28 mouse cellular contexts compared by ENCODE assay signal in the genomic region with DNA sequence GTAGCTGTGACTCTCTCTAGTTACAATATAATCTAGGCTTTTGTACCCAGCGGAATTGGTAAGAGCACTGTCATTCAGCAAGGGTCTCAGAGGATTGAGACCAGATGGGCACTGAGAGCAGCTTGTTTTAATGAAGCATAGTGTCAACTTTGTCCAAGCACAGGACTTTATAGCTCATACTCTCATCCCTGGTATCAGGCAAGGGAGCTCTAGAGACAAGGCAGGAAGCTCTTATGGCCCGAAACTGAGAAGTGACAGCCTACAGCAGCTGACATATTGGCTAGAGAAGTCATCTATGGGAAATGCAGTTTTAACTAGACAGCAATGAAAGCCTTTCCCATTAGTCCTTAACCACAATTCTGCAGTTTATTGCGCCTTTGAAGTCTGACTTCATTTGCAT. TPM values are rescaled to one million over a fixed set of nuclear protein-coding genes. Genes with fewer than 3 reads are reported as not detected.
A peak's percentile ranks its signal among the peaks of the same experiment; 100 is the strongest.
DNase-seq lines count a peak whose midpoint lies in the region; ATAC-seq and TF ChIP-seq lines count a peak whose summit lies in the region.
"Had no signal": no experiment of that assay in that cellular context is flagged by ENCODE, and none has a peak within 500 bp of the region (broad histone marks: within the 10 kb centered on the region; RNA-seq: fewer than 3 reads in every experiment).

No protein-coding gene starts in this region.

- no peak for TF ChIP-seq RAD21 in CH12.LX (IDR thresholded peaks at IDR 0.05; ENCODE audit: low read depth, low read length)

- H3K36me3 ChIP-seq in forebrain, embryonic 11.5 days (ENCODE audit: control insufficient read depth, insufficient read depth, low read length): no peaks in the 10 kb centered on the region
- no peaks in the 10 kb centered on the region for H3K36me3 ChIP-seq in forebrain, embryonic 15.5 days
- H3K36me3 ChIP-seq in midbrain, embryonic 14.5 days (ENCODE audit: control insufficient read depth, insufficient read depth, low read length): no peaks in the 10 kb centered on the region
- H3K36me3 ChIP-seq in midbrain, embryonic 15.5 days (replicated peaks): no peaks in the 10 kb centered on the region
- peaks cover 0 to 3% of the 10 kb centered on the region in 2 experiments for H3K36me3 ChIP-seq in CH12.LX (replicated peaks in 1 of 2; ENCODE audit: control insufficient read depth in 1 of 2, insufficient read depth in 1 of 2, low read length in 1 of 2)
- no peaks in the 10 kb centered on the region for H3K36me3 ChIP-seq in forebrain, embryonic 16.5 days (ENCODE audit: control insufficient read depth, insufficient read depth)
- H3K36me3 ChIP-seq: embryonic facial prominence, embryonic 12.5 days; liver, embryonic 15.5 days had no signal

- ATAC-seq in forebrain, embryonic 11.5 days (replicated peaks; ENCODE audit: low FRiP score): peak; percentile 46
- ATAC-seq in forebrain, embryonic 15.5 days (replicated peaks): no peak
- no peak for ATAC-seq in midbrain, embryonic 14.5 days (ENCODE audit: low FRiP score, low TSS enrichment)
- no peak for ATAC-seq in midbrain, embryonic 15.5 days (replicated peaks)
- ATAC-seq in forebrain, embryonic 16.5 days: 0 out of 2 replicates have a peak, but pooled peaks have one; percentile 20
- ATAC-seq: intestine, postnatal 0 days had no signal

- dilution Hi-C loops in CH12.LX (cut with MboI; ENCODE audit: extremely low pct_ligation_motif_present, extremely low pct_unique_long_range_greater_than_20kb, low sequenced_read_pairs): no loop called here

- TF ChIP-seq CTCF in CH12.LX (conservative IDR thresholded peaks at IDR 0.05 in 1 of 2, IDR thresholded peaks at IDR 0.05 in 1 of 2; ENCODE audit: low read depth in 2 of 2, low read length in 2 of 2): no peak

- 46% methylated on average over 3 of the region's 3 CpGs for WGBS in forebrain, embryonic 11.5 days
- 21% methylated on average over 3 of the region's 3 CpGs for WGBS in forebrain, embryonic 15.5 days
- 35% methylated on average over 3 of the region's 3 CpGs for WGBS in midbrain, embryonic 14.5 days
- WGBS in midbrain, embryonic 15.5 days: 37% methylated on average over 3 of the region's 3 CpGs
- 11% methylated on average over 3 of the region's 3 CpGs for WGBS in forebrain, embryonic 16.5 days

- no peak for TF ChIP-seq POLR2A in CH12.LX (IDR thresholded peaks at IDR 0.05; ENCODE audit: low read depth, low read length)

- H3K9ac ChIP-seq in forebrain, embryonic 11.5 days (ENCODE audit: low read length): no peak overlapping the region
- no peak overlapping the region for H3K9ac ChIP-seq in forebrain, embryonic 15.5 days (replicated peaks)
- H3K9ac ChIP-seq in midbrain, embryonic 14.5 days (replicated peaks; ENCODE audit: low read length): no peak overlapping the region
- H3K9ac ChIP-seq in midbrain, embryonic 15.5 days: no peak overlapping the region
- no peak overlapping the region for H3K9ac ChIP-seq in CH12.LX (ENCODE audit: insufficient read depth, low read depth)
- H3K9ac ChIP-seq in forebrain, embryonic 16.5 days (replicated peaks; ENCODE audit: low read depth, low read length): no peak overlapping the region
- H3K9ac ChIP-seq: embryonic facial prominence, embryonic 12.5 days; hindbrain, embryonic 14.5 days; liver, embryonic 15.5 days; lung, embryonic 14.5 days had no signal

- no peak for TF ChIP-seq EP300 in CH12.LX (IDR thresholded peaks at IDR 0.05; ENCODE audit: low read length)

- no peaks in the 10 kb centered on the region for H3K27me3 ChIP-seq in forebrain, embryonic 11.5 days (ENCODE audit: control insufficient read depth, insufficient read depth, low read length)
- no peaks in the 10 kb centered on the region for H3K27me3 ChIP-seq in forebrain, embryonic 15.5 days
- no peaks in the 10 kb centered on the region for H3K27me3 ChIP-seq in midbrain, embryonic 14.5 days (ENCODE audit: control insufficient read depth, insufficient read depth, low read length)
- H3K27me3 ChIP-seq in midbrain, embryonic 15.5 days (replicated peaks): no peaks in the 10 kb centered on the region
- H3K27me3 ChIP-seq in CH12.LX (replicated peaks): no peaks in the 10 kb centered on the region
- no peaks in the 10 kb centered on the region for H3K27me3 ChIP-seq in forebrain, embryonic 16.5 days (replicated peaks; ENCODE audit: control insufficient read depth, insufficient read depth, low read length)
- H3K27me3 ChIP-seq: embryonic facial prominence, embryonic 12.5 days; liver, embryonic 15.5 days had no signal

- peaks cover 7% of the 10 kb centered on the region; the same call in 1 of the 2 replicates for H3K4me1 ChIP-seq in forebrain, embryonic 11.5 days (replicated peaks; ENCODE audit: control insufficient read depth, insufficient read depth, low read length)
- H3K4me1 ChIP-seq in forebrain, embryonic 15.5 days: peaks cover 6% of the 10 kb centered on the region; the same call in 1 of the 2 replicates
- no peaks in the 10 kb centered on the region for H3K4me1 ChIP-seq in midbrain, embryonic 14.5 days (ENCODE audit: control insufficient read depth, insufficient read depth, low read length)
- H3K4me1 ChIP-seq in midbrain, embryonic 15.5 days: 0 out of 2 replicates have a peak, but pooled peaks cover 3% of the 10 kb centered on the region
- H3K4me1 ChIP-seq in CH12.LX (ENCODE audit: control insufficient read depth in 1 of 2, insufficient read depth in 2 of 2): peaks cover 0 to 22% of the 10 kb centered on the region in 2 experiments; a peak in 3 of 4 replicates
- H3K4me1 ChIP-seq in forebrain, embryonic 16.5 days (replicated peaks; ENCODE audit: control insufficient read depth, insufficient read depth, low read length): 0 out of 2 replicates have a peak, but pooled peaks cover 4% of the 10 kb centered on the region
- H3K4me1 ChIP-seq: embryonic facial prominence, embryonic 12.5 days; heart, embryonic 10.5 days; liver, embryonic 15.5 days had no signal

- H3K27ac ChIP-seq in forebrain, embryonic 11.5 days (ENCODE audit: low read depth, low read length): no peak overlapping the region
- no peak overlapping the region for H3K27ac ChIP-seq in forebrain, embryonic 15.5 days (replicated peaks)
- no peak overlapping the region for H3K27ac ChIP-seq in midbrain, embryonic 14.5 days (replicated peaks; ENCODE audit: low read depth, low read length)
- H3K27ac ChIP-seq in midbrain, embryonic 15.5 days: no peak overlapping the region
- no peak overlapping the region for H3K27ac ChIP-seq in CH12.LX (ENCODE audit: insufficient read depth, low read depth)
- H3K27ac ChIP-seq in forebrain, embryonic 16.5 days (ENCODE audit: low read length): no peak overlapping the region
- H3K27ac ChIP-seq: embryonic facial prominence, embryonic 12.5 days; heart, embryonic 10.5 days; hindbrain, embryonic 14.5 days; liver, embryonic 15.5 days; stomach, postnatal 0 days had no signal

- 0 out of 2 replicates have a peak overlapping the region, but pooled peaks have one; percentile 11 for H3K4me2 ChIP-seq in forebrain, embryonic 11.5 days (ENCODE audit: low read depth, low read length, severe bottlenecking)
- H3K4me2 ChIP-seq in forebrain, embryonic 15.5 days (replicated peaks): no peak overlapping the region
- H3K4me2 ChIP-seq in midbrain, embryonic 14.5 days (ENCODE audit: low read length): no peak overlapping the region
- no peak overlapping the region for H3K4me2 ChIP-seq in midbrain, embryonic 15.5 days
- H3K4me2 ChIP-seq in CH12.LX (ENCODE audit: insufficient read depth, low read depth, poor library complexity, severe bottlenecking): no peak overlapping the region
- no peak overlapping the region for H3K4me2 ChIP-seq in forebrain, embryonic 16.5 days (ENCODE audit: low read length)
- H3K4me2 ChIP-seq: embryonic facial prominence, embryonic 12.5 days; hindbrain, embryonic 14.5 days; liver, embryonic 15.5 days; lung, embryonic 14.5 days had no signal

- H3K4me3 ChIP-seq in forebrain, embryonic 11.5 days (ENCODE audit: low read depth, low read length): no peak overlapping the region
- H3K4me3 ChIP-seq in forebrain, embryonic 15.5 days: no peak overlapping the region
- no peak overlapping the region for H3K4me3 ChIP-seq in midbrain, embryonic 14.5 days (replicated peaks; ENCODE audit: low read depth, low read length)
- no peak overlapping the region for H3K4me3 ChIP-seq in midbrain, embryonic 15.5 days
- H3K4me3 ChIP-seq in CH12.LX (replicated peaks in 1 of 3; ENCODE audit: low read depth in 2 of 3, low read length in 2 of 3, poor library complexity in 1 of 3): no peak overlapping the region
- H3K4me3 ChIP-seq in forebrain, embryonic 16.5 days (replicated peaks; ENCODE audit: low read length): no peak overlapping the region
- H3K4me3 ChIP-seq: embryonic facial prominence, embryonic 12.5 days; heart, embryonic 10.5 days; liver, embryonic 15.5 days had no signal

- H3K9me3 ChIP-seq in forebrain, embryonic 11.5 days (ENCODE audit: control insufficient read depth, low read length): no peaks in the 10 kb centered on the region
- H3K9me3 ChIP-seq in forebrain, embryonic 15.5 days: no peaks in the 10 kb centered on the region
- no peaks in the 10 kb centered on the region for H3K9me3 ChIP-seq in midbrain, embryonic 14.5 days (ENCODE audit: control insufficient read depth, low read length)
- H3K9me3 ChIP-seq in midbrain, embryonic 15.5 days: no peaks in the 10 kb centered on the region
- H3K9me3 ChIP-seq in CH12.LX (replicated peaks; ENCODE audit: low read length): no peaks in the 10 kb centered on the region
- no peaks in the 10 kb centered on the region for H3K9me3 ChIP-seq in forebrain, embryonic 16.5 days (ENCODE audit: control insufficient read depth, low read length)
- H3K9me3 ChIP-seq: embryonic facial prominence, embryonic 12.5 days; heart, embryonic 10.5 days; liver, embryonic 15.5 days had no signal

- DNase-seq in forebrain, embryonic 11.5 days (ENCODE audit: low spot score): no peak
- DNase-seq in midbrain, embryonic 14.5 days: peak; percentile 17
- peak; percentile 20 for DNase-seq in CH12.LX (ENCODE audit: extremely low read depth)
- no peak for DNase-seq in adrenal gland, adult 18-20 months (ENCODE audit: low spot score in 2 of 2)
- no peak for DNase-seq in adrenal gland, adult 8-10 months
- DNase-seq: adrenal gland, adult 2 months; cerebellum, adult 8-10 months; cerebellum, postnatal 25 days; embryo, embryonic 11 days; gastrocnemius, postnatal 10 days; kidney, postnatal 14 days; layer of hippocampus, adult 9-11 months; liver; lung, embryonic 14.5 days; lung, postnatal 14 days; right cerebral cortex, postnatal 25 days; thymus, adult 18-20 months; thymus, postnatal 25 days had no signal

- in situ Hi-C loops in CH12.LX (cut with MboI; ENCODE audit: low pct_ligation_motif_present, low pct_unique_long_range_greater_than_20kb, low sequenced_read_pairs): no loop called here

- no peaks in the 10 kb centered on the region for H3K79me2 ChIP-seq in CH12.LX (replicated peaks; ENCODE audit: control insufficient read depth, extremely low read depth, insufficient read depth, poor library complexity, severe bottlenecking)

RNA-seq across cellular contexts. Expression of a gene that starts 29.8 kb away (rescaled TPM):
- polyA plus RNA-seq in forebrain, embryonic 11.5 days (2014; fragmentation: Nextera tagmentation; extraction: Ambion mirVana): 44.1 and 44.3 TPM in 2 replicates
- polyA plus RNA-seq in forebrain, embryonic 15.5 days (2015; fragmentation: Nextera tagmentation; extraction: Ambion mirVana): 26.7 and 28.0 TPM in 2 replicates
- polyA plus RNA-seq in midbrain, embryonic 14.5 days (2014; fragmentation: Nextera tagmentation; extraction: Ambion mirVana): 25.1 and 26.5 TPM in 2 replicates
- 23.5 and 26.4 TPM in 2 replicates for polyA plus RNA-seq in midbrain, embryonic 15.5 days (2015; fragmentation: Nextera tagmentation; extraction: Ambion mirVana)
- total RNA-seq in CH12.LX (2012; rRNA removed) (40.9 and 61.2 TPM in 2 replicates), CH12.LX (2014; rRNA removed) (112 and 122 TPM in 2 replicates)
- 56.0 TPM in 2 replicates for polyA plus RNA-seq in CH12.LX (2012; ENCODE audit: insufficient read length, low read depth)
- 26.2 and 27.1 TPM in 2 replicates for polyA plus RNA-seq in forebrain, embryonic 16.5 days (2015; fragmentation: Nextera tagmentation; extraction: Ambion mirVana)
- total RNA-seq in adrenal gland, adult 18-20 months (2021): 10 to 100 TPM; 31.1 to 35.7 TPM
- total RNA-seq in adrenal gland, adult 8-10 months (2022): 10 to 100 TPM; 30.4 to 38.0 (median 34.3) TPM

RNA-seq across cellular contexts. Expression of a gene that starts 59.9 kb away (rescaled TPM):
- polyA plus RNA-seq in forebrain, embryonic 11.5 days (2014; fragmentation: Nextera tagmentation; extraction: Ambion mirVana): 4.0 and 4.4 TPM in 2 replicates
- 0.70 and 1.0 TPM in 2 replicates for polyA plus RNA-seq in forebrain, embryonic 15.5 days (2015; fragmentation: Nextera tagmentation; extraction: Ambion mirVana)
- 0.59 and 1.3 TPM in 2 replicates for polyA plus RNA-seq in midbrain, embryonic 14.5 days (2014; fragmentation: Nextera tagmentation; extraction: Ambion mirVana)
- polyA plus RNA-seq in midbrain, embryonic 15.5 days (2015; fragmentation: Nextera tagmentation; extraction: Ambion mirVana): 0.85 and 1.0 TPM in 2 replicates
- 15.6 and 19.0 TPM in 2 replicates for total RNA-seq in CH12.LX (2012; rRNA removed)
- 12.3 and 14.1 TPM in 2 replicates for total RNA-seq in CH12.LX (2014; rRNA removed)
- 11.1 and 13.3 TPM in 2 replicates for polyA plus RNA-seq in CH12.LX (2012; ENCODE audit: insufficient read length, low read depth)
- 0.75 and 1.0 TPM in 2 replicates for polyA plus RNA-seq in forebrain, embryonic 16.5 days (2015; fragmentation: Nextera tagmentation; extraction: Ambion mirVana)
- 10 to 100 TPM in 1 of 2 experiments, 1 to 10 TPM in 1; 4.0 to 10.9 TPM for total RNA-seq in adrenal gland, adult 18-20 months (2021)
- 10 to 100 TPM in 1 of 4 experiments, 1 to 10 TPM in 3; 3.5 to 11.2 (median 4.7) TPM for total RNA-seq in adrenal gland, adult 8-10 months (2022)
- total RNA-seq: granulocyte monocyte progenitor cell, adult 5-6 weeks had no signal

Comparison
In these comparisons a context has a peak if more than half of its experiments do, and no peak if none do; other contexts are left out.
1. ATAC-seq: peak in forebrain, embryonic 11.5 days (single experiment) and forebrain, embryonic 16.5 days (single experiment); none in forebrain, embryonic 15.5 days (single experiment), midbrain, embryonic 14.5 days (single experiment) and midbrain, embryonic 15.5 days (single experiment).
2. DNase-seq: peak in midbrain, embryonic 14.5 days (single experiment) and CH12.LX (single experiment); none in forebrain, embryonic 11.5 days (single experiment), adrenal gland, adult 18-20 months (0 of 2) and adrenal gland, adult 8-10 months (single experiment).